Mouse (Mus musculus) CD4-positive, CD25-positive, alpha-beta regulatory T cell, adult 2 months (primary cell): Measurements from ENCODE around the gene Naa60.

Source experiments
- DNase-seq: peaks from one replicate; pipeline ENCODE4 v3.0.0-alpha.2; 2012; ENCODE audit warnings: low read depth, low spot score

Naa60 gene

DNA sequence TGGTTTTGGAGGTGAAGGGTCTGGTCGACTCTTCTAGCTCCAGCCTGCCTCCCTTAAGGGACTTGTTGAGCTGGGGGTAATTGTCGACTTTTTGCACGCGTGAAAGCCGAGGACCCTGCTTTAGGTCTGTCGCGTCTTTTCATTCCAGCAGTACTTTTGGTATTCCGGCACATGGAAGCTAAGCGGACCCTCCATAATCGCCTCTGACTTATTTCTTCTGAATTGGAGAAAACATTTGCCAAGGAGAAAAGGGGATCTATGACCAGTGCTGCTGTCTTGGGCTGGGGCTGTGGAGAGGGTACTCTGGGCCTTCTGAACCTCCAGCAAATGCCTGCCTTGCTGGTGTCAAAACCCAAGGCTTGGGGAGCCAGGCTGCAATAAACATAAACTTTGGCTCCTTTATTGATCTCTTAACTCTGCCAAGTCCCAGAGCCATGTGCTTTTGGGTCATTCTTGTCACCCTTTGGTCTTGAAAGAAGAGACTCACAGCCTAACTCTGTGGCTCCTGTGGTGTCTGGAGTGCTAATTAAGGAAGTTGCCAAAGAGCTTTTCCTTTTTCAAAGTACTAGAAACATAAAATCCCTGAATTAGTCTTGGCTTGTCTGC is 13.0 kb downstream of the Naa60 start:
- no peak for DNase-seq

DNA sequence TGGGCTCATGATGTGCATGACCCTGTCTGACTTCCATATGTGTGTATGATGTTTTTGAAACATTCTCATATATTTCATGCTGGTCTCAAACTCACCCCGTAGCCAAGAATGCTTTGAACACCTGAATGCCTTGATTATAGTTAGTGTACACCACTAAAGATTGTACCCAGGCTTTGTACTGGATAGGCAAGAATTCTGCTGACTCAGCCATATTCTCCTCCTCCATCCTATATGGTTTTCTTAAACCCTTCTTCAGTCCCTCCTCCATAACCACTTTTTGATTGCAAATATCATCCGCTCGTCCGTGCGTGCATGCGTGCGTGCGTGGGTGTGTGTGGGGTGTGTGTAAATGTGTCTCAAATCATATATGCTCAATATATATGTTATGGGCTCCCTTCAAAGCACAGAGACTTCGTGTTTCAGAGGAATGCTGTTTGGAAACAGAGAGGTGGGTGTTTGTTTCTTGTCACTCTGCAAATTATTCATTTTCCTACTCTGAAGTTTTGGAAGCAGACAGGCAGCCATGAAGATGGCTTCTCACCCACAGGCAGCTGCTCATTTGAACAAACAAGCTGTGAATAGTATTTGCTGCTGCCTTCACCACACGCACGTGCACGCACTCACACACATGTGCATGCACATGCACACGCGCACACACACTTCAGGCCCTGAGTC is 19.6 kb downstream of the Naa60 start:
- no peak for DNase-seq

DNA sequence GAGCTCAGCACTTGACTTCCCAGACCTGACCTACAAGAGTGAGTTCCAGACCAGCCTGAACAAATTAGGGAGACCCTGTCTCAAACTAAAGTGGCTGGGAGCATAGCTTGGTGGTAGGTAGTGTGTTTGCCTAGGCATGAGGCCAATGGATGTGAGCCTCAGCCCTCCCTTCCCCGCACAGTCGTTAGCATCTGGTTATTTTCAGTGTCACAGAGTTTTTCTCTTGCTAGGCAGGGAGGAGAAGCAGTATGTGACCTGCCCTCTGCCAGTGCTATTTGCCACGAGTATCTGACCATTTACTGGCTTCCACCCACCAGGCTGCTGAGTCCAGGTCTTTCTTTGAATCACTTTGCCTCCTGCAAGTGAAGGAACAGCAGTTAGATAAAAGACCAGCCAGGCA is 21.6 kb downstream of the Naa60 start:
- no peak for DNase-seq

DNA sequence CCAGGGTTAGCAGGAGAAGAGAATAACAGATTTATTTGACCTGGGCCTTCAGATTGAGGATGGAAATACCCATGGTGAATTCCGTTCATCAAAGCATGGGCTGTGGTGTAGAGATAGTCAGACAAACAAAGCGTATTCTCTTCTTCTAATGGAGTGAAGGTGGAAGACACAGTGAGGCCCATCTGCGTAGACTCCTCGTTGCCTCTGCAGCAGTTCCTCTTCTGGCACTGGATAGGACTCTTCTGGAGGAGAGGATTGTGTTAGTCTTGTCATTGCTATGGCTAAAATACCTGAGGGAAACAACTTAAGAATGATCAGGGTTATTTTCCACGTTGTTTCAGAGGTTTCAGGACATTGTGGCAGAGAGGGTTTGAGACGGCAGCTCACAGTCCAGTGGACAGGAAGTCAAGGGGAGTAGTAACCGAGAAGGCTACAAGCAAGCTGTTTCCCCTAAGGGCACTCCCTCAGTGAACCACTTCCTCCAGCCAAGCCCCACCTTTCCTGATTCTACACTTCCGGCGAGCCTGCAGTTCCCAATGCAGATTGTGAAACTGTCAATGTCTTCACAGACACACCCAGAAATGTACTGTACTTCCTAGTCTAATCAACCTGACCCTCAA is 23.1 kb downstream of the Naa60 start:
- DNase-seq, result peak; percentile 72

DNA sequence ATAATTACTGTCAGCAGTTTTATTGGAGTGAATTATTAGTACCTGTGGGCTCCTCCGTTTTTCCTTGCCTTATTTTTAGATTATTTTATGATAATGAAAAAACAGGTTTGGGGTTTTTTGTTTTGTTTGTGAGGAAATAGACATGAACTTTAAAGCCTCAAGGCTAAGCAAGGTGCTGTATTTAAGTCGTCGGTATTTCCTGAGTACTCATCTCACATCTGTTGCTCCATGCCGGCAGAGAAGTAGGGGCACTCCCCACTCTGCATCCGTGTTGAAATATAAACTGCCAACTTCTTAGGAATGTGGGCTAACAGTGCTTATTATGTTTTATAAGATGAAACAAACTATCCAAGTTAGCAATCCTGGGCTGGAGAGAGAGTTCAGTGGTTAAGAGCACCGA is 23.9 kb downstream of the Naa60 start:
- DNase-seq, result peak; percentile 25

DNA sequence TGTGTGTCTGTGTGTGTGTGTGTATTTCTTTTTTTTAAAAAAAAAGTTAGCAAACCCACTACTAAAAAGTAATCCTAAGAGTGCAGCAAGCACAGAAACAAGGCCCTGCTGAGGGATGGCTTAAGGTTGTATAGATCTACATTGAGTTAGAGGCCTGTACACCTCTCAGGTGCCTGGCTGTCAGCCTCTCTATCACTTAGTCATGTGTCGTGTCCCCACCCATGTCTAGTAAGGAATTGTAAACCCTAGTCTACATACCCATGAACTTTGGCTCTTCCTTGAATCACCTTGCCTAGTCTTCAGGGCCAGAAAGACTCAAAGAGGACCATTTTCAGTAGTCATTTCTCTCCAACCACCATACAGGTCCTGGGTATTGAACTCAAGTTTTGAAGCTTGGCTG is 24.4 kb downstream of the Naa60 start:
- DNase-seq, result no peak

DNA sequence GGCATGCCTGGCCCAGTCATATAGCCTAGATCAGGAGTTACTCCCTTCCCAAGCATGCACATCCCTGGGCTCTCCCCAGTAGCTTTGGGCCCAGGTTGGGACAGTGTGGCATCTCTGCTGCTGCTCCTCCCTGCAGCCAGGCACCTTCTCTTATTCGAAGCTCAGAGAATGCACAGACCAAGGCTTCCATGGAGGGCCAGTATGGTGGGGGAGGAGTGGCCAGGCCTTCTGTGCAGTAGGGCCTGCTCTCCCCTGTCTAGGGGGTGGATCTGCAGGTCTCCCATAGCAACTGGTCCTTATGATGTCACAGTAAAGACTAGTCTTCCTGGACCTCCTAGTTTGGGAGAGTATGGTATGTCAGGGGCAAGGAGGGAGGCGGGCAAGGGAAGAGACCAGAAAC is 35.3 kb downstream of the Naa60 start:
- DNase-seq, result peak; percentile 7

DNA sequence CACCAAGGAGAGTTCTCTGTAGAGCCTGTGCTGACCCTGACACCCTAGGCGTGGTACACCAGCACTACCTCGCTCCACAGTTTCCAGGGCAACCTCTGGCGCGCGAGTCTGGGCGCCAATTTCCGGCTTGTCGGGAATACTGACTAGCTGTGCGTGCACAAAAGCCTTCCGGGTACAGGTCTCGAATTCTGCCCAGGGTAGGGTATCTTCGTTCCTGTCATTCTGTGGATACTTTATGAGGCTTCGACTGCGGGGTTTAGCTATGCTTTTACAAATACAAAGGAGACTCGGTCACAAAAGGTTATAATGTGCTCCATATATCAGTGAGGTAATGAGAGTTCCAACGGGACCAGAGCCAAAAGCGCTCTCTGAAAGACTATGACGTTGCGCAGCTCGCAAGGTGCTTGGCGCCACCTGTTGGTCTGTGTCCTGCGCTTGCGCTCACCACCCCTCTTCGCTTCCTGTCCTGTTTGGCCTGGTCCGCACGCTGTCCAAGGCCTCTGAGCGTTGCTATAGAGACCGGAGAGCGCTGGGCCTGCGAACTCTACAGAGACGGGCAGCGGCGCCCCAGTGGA is 36.4 kb downstream of the Naa60 start, which contains the start of the genes 1700037C18Rik and Cluap1:
Gene 1700037C18Rik, minus strand, starts transcription at position 153 of the 575 bp plus-strand sequence.
Gene Cluap1, plus strand, starts transcription at position 265 of the 575 bp plus-strand sequence.
- peak; percentile 91 for DNase-seq

DNA sequence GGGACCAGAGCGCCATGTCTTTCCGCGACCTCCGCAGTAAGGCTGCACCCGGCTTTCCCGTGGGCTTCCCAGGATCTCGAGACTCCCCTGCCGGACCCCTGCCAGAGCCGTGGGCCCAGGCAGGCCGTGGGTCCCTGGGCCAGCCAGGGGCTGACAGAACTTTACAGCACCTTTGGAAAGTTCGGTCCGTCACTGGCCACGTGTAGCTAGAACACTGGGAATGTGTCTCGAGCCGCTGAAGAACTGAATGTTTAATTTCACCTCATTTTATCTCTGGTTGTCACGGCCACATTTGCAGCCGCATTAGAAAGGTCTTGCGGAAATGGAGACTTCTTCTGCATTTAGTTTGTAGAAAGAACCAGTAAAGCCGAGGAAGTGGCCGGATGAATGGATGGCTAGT is 36.9 kb downstream of the Naa60 start:
- DNase-seq, result no peak

DNA sequence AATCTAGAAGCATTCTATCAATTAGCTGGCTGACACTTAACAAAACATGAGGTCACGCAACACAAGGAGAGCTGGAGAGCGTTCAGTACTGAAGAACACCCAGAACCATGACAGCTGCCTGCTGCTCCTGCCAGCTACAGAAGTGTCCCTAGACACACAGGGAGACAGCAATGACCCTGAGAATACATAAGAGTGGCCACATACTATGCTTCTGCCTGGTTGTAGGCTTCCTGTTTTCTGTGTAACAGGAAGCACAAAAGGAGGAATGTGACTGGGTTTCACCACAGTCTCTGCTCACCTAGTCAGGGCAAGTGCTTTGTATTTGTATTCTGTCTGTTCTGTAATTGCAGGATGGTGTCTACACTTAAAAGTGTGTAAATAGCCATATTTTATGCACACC is 48.6 kb downstream of the Naa60 start:
- DNase-seq, result no peak

DNA sequence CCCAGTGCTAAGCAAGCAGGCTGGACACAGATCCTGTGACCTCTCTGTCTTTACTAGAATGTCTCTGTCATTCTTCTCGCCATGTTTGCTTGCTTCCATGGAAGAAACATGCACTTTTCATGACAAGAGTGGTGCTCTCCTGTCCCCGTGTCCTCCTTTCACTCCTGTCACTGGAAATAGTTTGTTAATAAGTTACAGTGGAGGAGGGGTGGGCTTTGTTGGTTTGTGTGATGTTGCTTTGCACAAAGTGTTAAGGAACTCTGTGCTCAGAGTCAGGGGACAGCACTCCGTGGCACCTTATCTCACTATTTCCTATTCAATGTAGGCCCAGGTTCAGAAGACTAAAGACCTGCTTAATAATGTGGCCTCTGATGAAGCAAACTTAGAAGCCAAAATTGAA is 51.3 kb downstream of the Naa60 start:
- DNase-seq, result no peak

DNA sequence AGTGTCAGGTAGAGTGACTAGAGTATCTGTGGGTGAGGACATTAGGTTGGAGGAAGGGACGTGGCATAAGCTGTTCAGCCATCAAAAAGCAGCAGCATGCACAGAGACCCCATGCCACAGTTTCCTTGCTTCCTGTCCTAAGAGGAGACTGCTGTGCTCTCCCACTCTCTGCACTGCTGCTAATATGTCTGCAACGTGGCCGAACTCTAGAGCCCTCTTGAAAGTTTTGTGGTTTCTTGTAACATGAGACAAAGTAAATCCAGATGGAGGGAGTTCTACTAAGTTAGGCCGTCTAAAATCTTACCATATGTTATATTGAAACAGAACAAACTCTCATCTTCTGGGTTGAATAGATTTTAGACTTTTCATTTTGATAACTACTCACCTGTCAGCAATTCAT is 51.8 kb downstream of the Naa60 start:
- no peak for DNase-seq

DNA sequence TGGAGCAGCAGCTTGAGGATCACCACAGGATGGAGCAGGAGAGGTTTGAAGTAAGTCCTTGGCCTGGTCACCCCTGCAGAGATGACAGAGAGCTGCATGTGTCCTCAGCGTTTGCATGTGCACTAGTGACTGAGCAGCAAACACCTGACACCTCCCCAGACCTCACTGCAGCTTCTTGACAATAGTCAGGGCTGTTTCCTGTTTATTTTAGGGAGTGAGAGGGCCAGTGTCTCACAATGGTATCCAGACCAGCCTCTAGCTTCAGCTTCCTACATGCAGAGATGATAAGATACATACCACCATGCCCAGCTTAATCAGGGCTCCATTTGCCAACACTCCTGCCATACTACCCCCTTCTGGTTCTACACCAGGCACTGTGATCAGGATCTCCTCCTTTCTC is 56.4 kb downstream of the Naa60 start:
- DNase-seq, result no peak

DNA sequence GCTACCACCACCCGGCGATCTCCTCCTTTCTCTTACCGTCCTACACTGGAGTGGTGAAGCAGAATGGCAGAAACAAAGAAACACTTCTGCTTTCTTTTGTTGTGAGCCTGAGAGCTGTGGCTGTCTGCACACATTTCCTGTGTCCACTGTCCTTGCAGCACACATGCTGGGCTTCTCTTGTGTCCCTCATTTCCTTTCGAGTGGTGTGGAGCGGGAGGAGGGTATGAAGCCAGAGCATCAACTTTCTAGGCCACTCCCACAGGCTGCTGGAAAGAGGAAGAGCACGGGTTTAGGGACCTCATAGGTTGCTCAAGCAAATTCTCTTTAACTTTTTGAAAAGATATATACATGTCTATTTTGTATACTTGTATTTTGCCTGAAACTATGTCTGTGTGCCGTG is 57.0 kb downstream of the Naa60 start:
- DNase-seq, result no peak

DNA sequence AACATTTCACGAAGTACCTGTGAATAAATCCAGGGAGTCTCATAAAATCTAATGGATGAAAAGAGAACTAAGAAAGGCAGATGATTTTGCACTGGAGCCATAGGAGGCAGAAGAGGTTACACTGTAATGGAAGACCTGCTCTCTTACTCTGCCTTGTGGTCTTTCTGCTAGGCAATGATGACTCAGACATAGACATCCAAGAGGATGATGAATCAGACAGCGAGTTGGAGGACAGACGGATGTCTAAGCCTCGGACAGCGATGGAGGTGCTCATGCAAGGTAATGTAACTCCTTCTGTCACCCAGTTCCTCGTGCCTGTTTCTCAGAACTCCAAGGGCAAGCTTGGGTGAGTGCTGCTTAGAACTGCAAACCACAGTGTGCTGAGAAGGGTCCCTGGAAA is 61.4 kb downstream of the Naa60 start:
- DNase-seq, result no peak

DNA sequence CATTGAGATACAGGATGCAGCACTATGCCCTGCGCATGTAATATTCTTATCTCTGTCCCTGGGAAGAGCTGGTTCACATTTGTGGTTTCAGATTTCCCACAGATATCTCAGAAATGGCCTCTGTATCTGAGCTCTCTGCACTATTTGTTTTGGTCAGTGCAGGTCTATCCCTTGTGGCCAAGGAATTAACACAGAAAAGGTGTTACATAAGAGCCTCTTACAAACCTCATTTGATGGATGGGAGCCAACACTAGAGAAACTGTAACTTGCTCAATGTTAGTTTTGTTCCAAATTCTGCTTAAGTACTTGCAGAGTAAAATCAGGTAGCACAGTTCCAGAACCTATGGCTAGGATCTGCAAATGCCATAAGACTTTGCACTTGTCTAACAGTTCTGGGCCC is 61.9 kb downstream of the Naa60 start:
- no peak for DNase-seq

DNA sequence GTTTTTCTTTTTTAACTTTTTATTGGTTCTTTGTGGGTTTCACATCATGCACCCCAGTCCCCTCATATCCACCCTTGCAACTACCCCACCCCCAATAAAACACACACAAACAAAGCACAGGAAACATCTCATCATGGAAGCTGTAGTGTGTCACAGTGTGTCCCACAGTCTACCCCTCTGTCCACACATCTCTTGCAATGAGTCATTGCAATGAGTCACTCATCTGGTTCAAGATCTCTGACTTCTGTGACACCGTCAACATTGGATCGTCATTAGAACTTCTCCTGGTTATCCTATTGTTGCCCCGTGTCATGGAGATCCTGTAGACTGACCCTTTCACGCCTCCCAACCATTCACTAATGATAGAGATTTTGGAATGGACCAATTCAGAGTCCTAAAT is 62.5 kb downstream of the Naa60 start:
- no peak for DNase-seq

DNA sequence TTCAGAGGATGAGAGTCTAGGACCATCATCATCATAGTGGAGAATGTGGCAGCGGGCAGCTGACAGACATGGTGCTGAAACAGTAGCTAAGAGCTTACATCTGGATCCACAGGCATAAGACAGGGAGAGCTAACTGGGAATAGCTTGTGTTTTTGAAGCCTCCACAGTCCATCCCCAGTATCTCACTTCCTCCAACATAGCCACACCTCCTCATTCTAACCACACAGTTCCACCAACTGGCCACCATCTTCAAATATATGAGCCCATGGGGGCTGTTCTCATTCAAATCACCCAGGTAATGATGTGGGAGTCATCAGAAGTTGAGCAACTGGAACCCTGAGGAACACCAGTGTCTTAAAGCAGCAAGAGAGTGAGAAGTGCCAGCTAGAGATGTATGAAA is 79.0 kb downstream of the Naa60 start:
- no peak for DNase-seq
